Mouse (Mus musculus) hematopoietic stem cell, adult 5-6 weeks (primary cell): ENCODE results near the gene Mefv. TPM values are rescaled to one million over a fixed set of nuclear protein-coding genes. Genes with fewer than 3 reads are reported as not detected.
"Not testable (repeated sequence)": the region's sequence is repeated elsewhere in the genome, so short reads cannot be mapped to it uniquely, and the experiment has no call there.

Experiments
- ATAC-seq, 2 experiments: fragments of 125-278 bp in 1 of 2; replicated peaks in 1 of 2; 2 replicates each; pipeline ENCODE4 v1.8.0; 2016 to 2017; ENCODE audit warnings: inconsistent platforms in 2 of 2, mild to moderate bottlenecking in 2 of 2, moderate number of reproducible peaks in 2 of 2, low read depth in 1 of 2, moderate TSS enrichment in 1 of 2; ENCODE audit not compliant: low FRiP score in 2 of 2, poor library complexity in 2 of 2, severe bottlenecking in 2 of 2, insufficient read depth in 1 of 2, low TSS enrichment in 1 of 2
- total RNA-seq: library from RNA; stranded (forward); fragments of 172-1452, 232-1000 nt; gene quantifications from 2 replicates; pipeline ENCODE4 v1.2.3, GENCODE M21; 2017

The Mefv gene
- 2.4 and 4.9 TPM in 2 replicates for total RNA-seq

DNA sequence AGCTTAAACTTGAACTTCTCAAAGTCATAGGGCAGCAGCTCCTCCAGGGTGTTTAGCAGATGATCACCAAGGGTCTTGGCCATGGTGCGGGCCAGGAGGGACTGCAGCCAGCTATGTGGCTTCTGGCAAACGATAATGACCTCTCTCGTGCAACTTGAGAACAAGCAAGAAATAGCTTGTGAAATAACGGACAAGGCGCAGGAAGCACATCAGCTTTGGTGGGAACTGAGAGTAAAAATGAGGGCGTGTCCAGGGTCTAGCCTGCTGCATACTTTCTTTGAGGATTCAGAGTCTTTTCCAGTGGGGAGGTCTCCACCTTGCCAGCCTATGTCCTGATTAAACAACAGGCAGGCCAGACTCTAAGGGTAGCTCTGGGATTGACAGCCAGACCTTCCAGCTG, at the start of gene Mefv:
Mefv (minus strand) TSS at position 118 of the 400 bp plus-strand sequence.
- ATAC-seq: no peak

DNA sequence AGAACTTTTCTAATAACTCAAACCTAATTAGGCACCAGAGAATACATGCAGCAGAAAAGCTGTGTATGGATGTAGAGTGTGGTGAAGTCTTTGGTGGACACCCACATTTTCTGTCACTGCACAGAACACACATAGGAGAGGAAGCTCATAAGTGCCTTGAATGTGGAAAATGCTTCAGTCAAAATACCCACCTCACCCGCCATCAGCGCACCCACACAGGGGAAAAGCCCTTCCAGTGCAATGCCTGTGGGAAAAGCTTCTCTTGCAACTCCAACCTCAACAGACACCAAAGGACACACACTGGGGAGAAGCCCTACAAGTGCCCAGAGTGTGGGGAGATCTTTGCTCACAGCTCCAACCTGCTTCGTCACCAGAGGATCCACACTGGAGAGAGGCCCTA, 31.1 kb upstream of the Mefv start:
- no peak for ATAC-seq

DNA sequence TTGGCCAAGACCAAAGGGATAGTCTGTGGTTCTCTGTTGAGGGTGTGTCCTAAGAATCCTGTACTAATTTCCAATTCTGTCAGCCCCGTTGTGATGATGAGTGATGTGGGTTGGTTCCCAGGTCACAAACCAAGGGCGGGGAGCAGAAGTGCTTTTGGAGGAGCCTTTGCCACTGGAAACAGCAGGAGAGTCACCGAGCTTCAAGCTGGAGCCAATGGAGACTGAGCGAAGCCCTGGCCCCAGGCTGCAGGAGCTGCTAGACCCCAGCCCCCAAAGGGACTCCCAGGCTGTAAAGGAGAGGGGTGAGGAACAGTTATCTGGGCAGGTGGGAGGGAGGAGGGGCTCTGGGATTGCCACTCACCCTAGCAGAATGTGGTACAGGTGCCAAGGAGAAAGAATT, 27.8 kb upstream of the Mefv start:
- ATAC-seq: no peak

DNA sequence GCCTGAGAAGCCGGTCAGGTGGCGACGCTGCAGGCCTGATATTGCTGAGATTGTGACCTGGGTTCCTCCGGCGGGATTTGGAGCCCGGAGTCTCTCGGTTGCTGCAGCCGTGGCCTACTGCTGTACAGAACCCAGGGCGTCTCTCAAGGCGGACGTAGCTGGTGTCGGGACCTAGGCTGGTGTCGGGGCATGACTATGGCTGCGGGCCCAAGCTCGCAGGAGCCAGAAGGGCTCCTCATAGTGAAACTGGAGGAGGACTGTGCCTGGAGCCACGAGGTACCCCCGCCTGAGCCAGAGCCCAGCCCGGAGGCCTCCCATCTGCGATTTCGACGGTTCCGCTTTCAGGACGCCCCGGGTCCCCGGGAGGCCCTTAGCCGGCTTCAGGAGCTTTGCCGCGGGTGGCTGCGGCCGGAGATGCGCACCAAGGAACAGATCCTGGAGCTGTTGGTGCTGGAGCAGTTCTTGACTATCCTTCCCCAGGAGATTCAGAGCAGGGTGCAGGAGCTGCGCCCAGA, 26.3 kb upstream of the Mefv start:
- peak; percentile 41 to 42 for ATAC-seq

DNA sequence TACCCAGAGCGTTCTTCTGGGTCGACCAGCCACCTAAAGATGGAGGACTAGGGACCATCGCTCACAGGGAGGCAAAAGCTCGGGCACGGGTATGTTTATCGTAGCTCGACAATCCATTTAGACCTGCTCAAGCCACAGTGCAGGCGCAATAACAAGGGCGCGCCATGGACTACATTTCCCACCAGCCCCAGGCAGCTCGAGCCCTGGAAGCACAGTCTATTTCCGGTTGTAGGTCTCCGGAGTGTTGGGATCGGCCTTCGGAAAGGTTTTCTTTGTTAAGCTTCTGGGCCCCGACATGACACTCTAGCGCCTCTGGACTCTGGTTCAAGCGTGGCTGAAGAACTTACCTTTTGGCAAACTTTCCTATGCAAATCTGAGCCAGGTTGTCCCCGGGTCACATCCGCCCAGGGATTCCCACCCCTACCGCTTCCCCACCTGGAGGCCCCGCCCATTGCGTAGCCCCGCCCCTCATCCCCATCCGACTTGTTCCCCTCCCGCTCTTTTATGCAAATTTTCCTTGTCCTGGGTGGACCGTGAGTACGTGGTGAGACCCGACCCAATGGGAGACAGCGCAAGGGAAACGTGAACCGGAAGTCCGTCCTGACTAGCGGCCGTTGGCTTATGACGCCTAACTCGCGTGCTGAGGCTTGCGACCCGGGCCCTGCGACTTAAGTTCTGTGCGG, 25.7 kb upstream of the Mefv start, which contains the start of gene Zfp263:
Zfp263 (plus strand) TSS at position 591 of the 683 bp plus-strand sequence.
- peak; percentile 91 to 93 for ATAC-seq

DNA sequence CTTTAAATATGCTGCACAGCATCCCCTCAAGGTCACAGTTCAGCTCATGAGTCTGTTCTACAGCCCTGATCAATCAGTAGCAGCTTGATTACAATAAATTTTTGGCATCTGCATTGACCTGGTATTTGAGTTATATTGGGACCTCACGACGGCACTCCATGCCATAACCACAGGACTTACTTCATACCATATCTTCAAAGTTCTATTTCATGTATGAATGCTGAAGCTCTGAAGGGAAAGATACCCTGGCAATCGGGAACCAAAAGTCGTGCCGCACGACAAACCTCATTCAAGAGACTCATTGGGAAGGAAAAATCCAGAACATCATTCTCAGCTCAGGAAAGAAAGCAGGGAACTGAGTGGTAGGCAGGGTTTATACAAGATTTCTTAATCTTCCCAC, 24.6 kb upstream of the Mefv start:
- ATAC-seq: no peak

DNA sequence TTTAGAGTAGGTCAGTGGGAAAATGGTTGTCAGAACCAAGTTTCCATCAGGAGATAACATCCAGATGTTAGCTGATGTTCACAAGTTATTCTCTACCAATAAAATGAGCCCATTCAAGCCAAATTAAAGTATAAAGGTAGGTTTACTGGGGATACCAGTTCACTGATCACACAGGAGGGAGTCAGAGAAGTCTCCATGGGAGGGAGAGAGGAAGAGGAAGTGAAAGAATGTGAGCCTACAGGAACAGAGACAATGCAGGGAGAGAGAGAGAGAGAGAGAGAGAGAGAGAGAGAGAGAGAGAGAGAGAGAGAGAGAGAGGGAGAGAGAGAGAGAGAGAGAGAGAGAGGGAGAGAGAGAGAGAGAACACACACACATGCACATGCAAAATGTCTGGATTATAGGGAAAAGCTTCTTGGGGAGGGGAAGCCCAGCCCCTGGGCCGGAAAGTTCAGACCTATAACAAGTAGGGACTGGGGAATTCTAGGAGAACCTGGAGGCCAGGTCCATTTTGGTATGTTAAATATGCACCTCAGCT, 15.4 kb upstream of the Mefv start:
- no peak for ATAC-seq

DNA sequence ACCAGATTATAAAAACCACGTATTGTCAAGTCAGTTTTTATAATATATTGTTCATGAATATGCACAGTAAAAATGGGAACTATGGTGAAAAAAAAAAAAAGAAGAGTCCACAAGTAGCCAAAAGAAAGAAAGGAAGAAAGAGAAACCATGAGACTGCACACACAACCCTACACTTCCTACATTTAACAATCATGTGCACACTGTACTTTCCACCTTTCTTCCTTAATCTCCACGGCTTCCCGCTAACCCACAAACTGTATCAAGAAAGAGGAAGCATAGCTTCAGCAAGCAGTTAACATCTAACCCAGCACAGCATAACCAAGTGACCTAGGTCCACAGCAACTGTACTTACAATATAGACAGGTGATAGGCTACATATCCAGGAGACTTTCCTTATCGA, 14.7 kb upstream of the Mefv start:
- peak; percentile 94 to 98 for ATAC-seq

DNA sequence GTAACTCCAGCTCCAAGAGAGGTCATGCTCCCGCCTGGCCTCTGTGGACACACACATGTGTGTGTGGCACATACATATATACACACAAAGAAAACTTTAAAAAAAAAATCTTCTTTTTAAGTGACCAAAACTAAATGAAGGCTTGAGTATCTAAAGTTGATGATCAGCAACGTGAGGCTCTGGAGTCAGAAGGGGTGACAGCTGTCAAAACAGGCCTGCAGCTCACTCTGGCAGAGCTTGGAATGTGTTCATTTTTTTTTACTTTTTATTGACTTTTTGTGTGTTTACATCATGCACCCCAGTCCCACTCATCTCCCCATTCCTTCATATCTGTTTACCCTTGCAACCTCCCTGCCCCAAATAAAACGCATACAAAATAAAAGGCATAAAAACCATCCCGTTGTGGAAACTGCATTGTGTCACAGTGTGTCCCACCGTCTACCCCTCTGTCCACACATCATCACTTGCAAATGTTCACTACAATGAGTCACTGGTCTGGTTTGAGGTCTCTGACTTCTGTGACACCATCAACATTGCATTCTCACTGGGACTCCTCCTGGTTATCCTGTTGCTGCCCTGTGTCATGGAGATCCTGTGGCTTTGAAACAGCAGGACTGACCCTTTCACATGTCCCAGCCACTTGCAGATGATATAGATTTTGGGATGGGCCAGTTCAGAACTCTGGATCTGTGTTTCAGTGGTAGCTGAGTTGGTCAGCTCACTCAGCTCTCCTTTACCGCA, 10.3 kb upstream of the Mefv start:
- no peak for ATAC-seq

DNA sequence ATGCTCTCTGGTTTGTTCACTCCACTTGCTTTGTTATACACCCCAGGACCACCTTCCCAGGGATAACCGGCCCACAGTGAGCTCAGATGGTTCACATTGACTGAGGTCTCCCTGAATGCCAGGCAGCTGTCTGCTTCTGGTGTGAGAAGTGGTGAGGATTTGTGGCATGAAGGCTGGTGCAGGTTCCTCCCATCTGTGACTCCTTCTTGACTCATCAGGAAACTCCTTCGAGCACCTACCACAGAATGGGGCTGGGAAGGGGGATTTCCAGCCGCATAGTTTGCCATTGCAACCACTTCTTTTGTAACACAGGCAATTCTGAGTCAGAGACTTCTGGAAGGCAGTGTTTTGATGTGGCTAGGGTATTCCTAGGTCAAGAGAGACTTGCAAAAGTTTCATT, 5.3 kb upstream of the Mefv start:
- peak; percentile 76 to 89 for ATAC-seq

DNA sequence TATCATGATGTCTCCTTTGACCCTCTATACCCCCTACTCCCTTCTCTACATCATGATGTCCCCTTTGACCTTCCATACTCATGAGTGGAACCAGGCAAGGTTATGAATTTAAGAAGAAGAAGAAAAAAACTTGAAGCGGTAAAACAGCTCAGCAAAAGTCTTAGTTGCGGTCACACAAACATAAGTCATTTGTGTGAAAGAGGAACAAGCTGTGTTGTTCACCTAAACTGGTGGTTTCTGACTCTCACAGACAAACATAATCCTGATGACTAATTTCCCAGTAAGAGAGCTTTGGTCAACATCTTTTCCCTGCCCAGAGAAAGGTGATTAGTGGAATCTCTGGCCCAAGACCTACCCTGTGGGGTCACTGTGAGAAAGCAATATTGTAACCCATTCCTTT, 3.2 kb downstream of the Mefv start:
- ATAC-seq: peak; percentile 82 to 89

DNA sequence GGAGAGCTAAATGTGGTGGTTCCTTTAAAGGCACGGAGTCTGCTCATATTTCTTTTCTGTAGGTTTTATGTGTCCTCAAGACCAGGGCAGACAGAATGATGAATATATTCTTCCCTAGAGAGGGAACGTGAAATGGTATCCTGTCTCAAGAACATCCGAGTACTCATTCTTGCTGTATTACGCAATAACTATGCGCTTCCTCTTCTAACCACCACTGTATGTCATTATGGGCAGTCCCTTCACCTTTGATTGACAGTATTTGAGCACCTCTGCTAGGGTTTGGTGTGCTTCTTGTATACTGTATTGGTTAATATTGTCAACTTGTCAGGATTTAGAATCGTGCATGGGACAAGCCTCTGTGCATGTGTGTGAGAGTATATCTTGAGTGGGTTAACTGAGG, 11.2 kb downstream of the Mefv start:
- peak; percentile 89 to 94 for ATAC-seq

DNA sequence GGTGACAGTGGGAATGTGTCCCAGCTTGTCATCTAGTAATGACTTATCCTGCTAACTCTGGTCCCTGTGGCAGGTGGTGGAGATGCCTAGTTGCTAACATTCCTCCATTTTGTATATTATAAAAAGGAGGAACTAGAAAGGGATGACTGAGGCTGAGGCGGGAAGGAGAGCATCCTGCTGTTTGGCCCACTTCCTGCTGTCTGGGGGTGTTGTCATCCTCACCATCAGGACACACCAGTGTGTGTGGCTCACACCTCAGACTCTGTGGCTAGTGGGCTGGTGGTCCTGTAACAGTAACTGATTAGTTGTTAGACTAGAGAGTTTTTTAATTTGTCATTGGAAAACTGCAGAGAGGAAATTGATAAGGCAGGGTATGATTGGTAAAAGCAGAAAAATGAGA, 17.0 kb downstream of the Mefv start:
- ATAC-seq: no peak; a peak in 1 of 4 replicates

DNA sequence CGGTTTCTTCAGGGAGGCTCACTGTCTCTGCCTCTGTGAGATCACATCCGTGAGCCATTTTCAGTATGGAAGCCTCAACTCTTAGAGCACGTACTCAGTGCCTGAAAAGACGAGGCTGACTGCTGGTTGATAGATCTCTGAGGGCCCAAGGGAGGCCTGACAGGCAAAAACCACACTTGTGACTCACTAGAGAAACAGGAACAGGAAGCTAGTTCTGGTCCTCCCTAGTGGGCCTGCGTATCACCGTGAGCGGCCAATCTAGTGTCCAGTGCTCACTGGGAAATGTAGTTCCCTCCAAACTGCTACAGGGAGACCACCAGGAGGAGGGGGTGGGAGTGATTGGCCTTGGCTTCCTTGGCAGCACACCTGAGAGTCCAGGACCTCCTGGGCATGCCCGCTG, 18.6 kb downstream of the Mefv start:
- ATAC-seq: peak; percentile 88 to 91

DNA sequence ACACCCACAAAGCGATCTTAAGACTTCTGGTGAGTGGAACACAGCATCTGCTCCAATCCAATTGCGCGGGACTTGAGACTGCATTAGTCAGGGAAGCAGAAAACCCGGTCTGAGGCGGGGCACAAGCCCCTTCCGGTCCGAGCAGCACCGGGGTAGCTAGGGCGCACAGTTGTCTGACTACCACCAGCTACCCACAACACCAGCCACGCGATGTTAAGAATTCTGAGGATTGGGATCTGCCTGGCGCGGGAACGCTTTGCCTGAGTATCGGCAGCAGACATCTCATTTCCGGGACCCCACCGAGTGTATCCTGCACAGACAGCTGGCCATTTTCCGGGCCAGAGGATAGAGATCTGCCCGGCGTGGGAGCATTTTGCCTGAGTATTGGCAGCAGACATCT, 28.3 kb downstream of the Mefv start:
- not testable (repeated sequence) for ATAC-seq
